Comparison of ENCODE assay signal across 1 mouse cellular context in the genomic region with DNA sequence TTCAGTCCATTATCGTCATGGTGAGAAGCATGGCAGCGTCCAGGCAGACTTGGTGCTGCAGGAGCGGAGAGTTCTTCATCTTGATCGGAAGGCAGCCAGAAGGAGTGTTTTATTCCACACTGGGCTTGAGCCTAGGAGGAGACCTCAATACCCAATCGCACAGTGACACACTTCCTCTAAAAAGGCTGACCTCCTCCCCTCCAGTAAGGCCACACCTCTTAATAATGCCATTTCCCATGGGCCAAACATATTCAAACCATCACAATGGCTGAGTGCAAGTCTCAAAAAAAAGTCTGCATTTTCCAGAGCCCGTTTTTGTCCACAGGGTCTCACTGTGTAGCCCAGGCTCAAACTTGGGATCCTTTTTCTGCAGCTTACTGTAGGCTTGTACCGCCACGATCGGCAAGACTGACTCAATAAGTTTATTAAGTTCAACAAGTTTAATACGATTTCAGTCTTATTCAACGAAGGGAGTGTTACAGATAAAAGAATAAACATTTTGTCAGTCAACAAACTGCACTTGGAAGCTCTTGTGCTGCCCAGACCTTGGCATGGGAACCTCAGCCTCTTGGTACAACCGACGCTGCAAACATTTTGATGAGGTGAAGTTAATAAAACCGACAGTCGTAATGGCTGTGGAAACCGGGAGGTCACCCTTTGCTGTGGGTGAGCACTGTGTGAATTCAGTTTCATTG.
TF ChIP-seq lines count a peak whose summit lies in the region.

No protein-coding gene starts in this region.

TF ChIP-seq in MEL, 35 proteins besides CTCF, POLR2A, EP300 and RAD21 (continued from another document):
- TF ChIP-seq NRF1 (IDR thresholded peaks at IDR 0.05; ENCODE audit: insufficient read depth, low read depth, low read length, poor library complexity, severe bottlenecking) (peak; percentile 4; the same call in 1 of the 2 replicates), USF1 (IDR thresholded peaks at IDR 0.05; ENCODE audit: low read depth, low read length) (no peak), SMC3 (IDR thresholded peaks at IDR 0.05; ENCODE audit: low read depth, low read length) (no peak), NELFE (IDR thresholded peaks at IDR 0.05; ENCODE audit: low read depth, low read length) (peak; percentile 71), POLR2AphosphoS2 (IDR thresholded peaks at IDR 0.05; ENCODE audit: low read length) (peak; percentile 71; the same call in 1 of the 2 replicates), ZKSCAN1 (IDR thresholded peaks at IDR 0.05; ENCODE audit: low read depth, low read length) (no peak), GATA1 (IDR thresholded peaks at IDR 0.05; ENCODE audit: low read depth, low read length) (peak; percentile 95), KAT2A (conservative IDR thresholded peaks at IDR 0.05; ENCODE audit: low read depth, low read length) (no peak; the same call in 1 of the 2 replicates), SIN3A (IDR thresholded peaks at IDR 0.05; ENCODE audit: low read length) (peak; percentile 16; the same call in 1 of the 2 replicates), ETS1 (IDR thresholded peaks at IDR 0.05; ENCODE audit: low read depth, low read length) (peak; percentile 77), BHLHE40 (IDR thresholded peaks at IDR 0.05; ENCODE audit: borderline replicate concordance, low read depth, low read length) (no peak), GABPA (IDR thresholded peaks at IDR 0.05; ENCODE audit: low read depth, low read length) (no peak), USF2 (IDR thresholded peaks at IDR 0.05; ENCODE audit: borderline replicate concordance in 1 of 2, insufficient read depth in 1 of 2, low read depth in 1 of 2, low read length in 2 of 2) (no peak)
